Mouse (Mus musculus) neural tube, embryonic 15.5 days (tissue): ENCODE measurements around the gene Mta3. TPM values are rescaled to one million over a fixed set of nuclear protein-coding genes. Genes with fewer than 3 reads are reported as not detected.
"Not testable (repeated sequence)": the region's sequence is repeated elsewhere in the genome, so short reads cannot be mapped to it uniquely, and the experiment has no call there.

Experiments used
- ATAC-seq: fragments of 200-750 bp; cut with Nextera tagmentation; 2 replicates; pipeline ENCODE4 v1.8.0; 2017; ENCODE audit warnings: mild to moderate bottlenecking, moderate TSS enrichment, moderate library complexity; ENCODE audit not compliant: low FRiP score
- H3K27ac ChIP-seq: fragments of 300-500 bp; sonication (generic); replicated peaks from 2 replicates; pipeline ENCODE4 v1.5.1; 2015; ENCODE audit warnings: mild to moderate bottlenecking, inconsistent platforms
- H3K27me3 ChIP-seq: fragments of 300-500 bp; sonication (generic); replicated peaks from 2 replicates; pipeline ENCODE4 v1.6.1; 2015; ENCODE audit warnings: inconsistent platforms
- H3K36me3 ChIP-seq: fragments of 300-500 bp; sonication (generic); 2 replicates; pipeline ENCODE4 v1.6.1; 2015; ENCODE audit warnings: inconsistent platforms
- H3K4me1 ChIP-seq: fragments of 300-500 bp; sonication (generic); 2 replicates; pipeline ENCODE4 v1.6.1; 2015; ENCODE audit warnings: inconsistent platforms
- H3K4me2 ChIP-seq: fragments of 300-500 bp; sonication (generic); 2 replicates; pipeline ENCODE4 v1.6.1; 2015; ENCODE audit warnings: inconsistent platforms, mild to moderate bottlenecking, moderate library complexity
- H3K4me3 ChIP-seq: fragments of 300-500 bp; sonication (generic); replicated peaks from 2 replicates; pipeline ENCODE4 v1.5.1; 2015; ENCODE audit warnings: mild to moderate bottlenecking, inconsistent platforms
- H3K9ac ChIP-seq: fragments of 300-500 bp; sonication (generic); replicated peaks from 2 replicates; pipeline ENCODE4 v1.6.1; 2015; ENCODE audit warnings: mild to moderate bottlenecking, inconsistent platforms
- H3K9me3 ChIP-seq: fragments of 300-500 bp; sonication (generic); replicated peaks from 2 replicates; pipeline ENCODE4 v1.6.1; 2016; ENCODE audit warnings: inconsistent platforms
- WGBS: fragments of 180-500 bp; shearing (Covaris S2); methylation state at CpG from one replicate; pipeline ENCODE4 v1.1.7; 2015; ENCODE audit warnings: mixed read lengths; 5-methylcytosine and 5-hydroxymethylcytosine counted together
- polyA plus RNA-seq: library from polyadenylated mRNA; unstranded; fragments of >200 nt; fragmentation: Nextera tagmentation; extraction: Ambion mirVana; gene quantifications from 2 replicates; pipeline ENCODE4 v1.2.1, GENCODE M21; 2015

Mta3 gene
- polyA plus RNA-seq, 1 experiment from 2014 or later = 34.8 TPM

DNA sequence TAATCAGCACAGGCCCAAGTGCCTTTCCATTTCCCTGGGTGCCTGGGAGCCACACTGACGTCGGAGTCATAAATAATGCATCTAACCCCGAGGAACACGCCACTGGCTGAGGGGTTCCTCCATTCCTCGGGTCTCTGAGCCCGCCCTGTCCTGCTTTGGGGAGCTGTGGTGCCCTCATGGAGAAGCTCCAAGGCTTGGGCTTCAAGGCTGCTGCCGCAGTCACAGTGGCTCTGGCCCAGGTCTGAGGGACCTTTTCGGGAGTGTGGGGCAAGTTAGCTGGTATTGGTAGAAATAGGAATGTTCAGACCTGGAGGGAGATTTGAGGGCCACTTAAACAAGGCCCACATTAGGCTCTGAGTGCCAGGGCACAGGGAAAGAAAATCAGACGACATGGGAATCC, 12.0 kb upstream of the Mta3 start:
- Histone ChIP-seq H3K9ac (no peak overlapping the region), H3K4me1 (no peaks in the 10 kb centered on the region), H3K9me3 (no peaks in the 10 kb centered on the region), H3K27ac (no peak overlapping the region), H3K36me3 (no peaks in the 10 kb centered on the region), H3K4me3 (no peak overlapping the region), H3K27me3 (no peaks in the 10 kb centered on the region), H3K4me2 (no peak overlapping the region)
- no peak for ATAC-seq
- 71% methylated on average over 9 of the region's 9 CpGs for WGBS

DNA sequence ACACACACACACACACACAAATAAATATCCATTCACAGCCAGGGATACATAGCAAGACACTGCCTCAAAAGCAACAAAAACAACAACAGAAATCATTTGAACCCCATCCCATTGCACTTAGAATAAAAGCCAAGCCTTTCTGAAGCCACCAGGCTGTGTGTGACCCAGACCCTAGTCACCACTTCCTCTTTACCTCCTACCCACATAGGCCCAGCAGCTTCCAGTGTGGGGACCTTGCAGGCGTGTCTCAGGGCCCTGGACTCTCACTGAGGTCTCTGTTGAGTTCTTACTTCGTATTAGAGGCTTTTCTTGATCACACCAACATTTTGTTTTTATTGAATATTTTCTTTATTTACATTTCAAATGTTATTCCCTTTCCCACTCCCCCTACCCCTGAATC, 10.2 kb upstream of the Mta3 start:
- Histone ChIP-seq H3K27me3 (no peaks in the 10 kb centered on the region), H3K36me3 (no peaks in the 10 kb centered on the region), H3K9ac (no peak overlapping the region), H3K4me2 (no peak overlapping the region), H3K4me1 (no peaks in the 10 kb centered on the region), H3K27ac (no peak overlapping the region), H3K4me3 (no peak overlapping the region), H3K9me3 (no peaks in the 10 kb centered on the region)
- ATAC-seq = no peak
- 82% methylated on average over 2 of the region's 2 CpGs for WGBS

DNA sequence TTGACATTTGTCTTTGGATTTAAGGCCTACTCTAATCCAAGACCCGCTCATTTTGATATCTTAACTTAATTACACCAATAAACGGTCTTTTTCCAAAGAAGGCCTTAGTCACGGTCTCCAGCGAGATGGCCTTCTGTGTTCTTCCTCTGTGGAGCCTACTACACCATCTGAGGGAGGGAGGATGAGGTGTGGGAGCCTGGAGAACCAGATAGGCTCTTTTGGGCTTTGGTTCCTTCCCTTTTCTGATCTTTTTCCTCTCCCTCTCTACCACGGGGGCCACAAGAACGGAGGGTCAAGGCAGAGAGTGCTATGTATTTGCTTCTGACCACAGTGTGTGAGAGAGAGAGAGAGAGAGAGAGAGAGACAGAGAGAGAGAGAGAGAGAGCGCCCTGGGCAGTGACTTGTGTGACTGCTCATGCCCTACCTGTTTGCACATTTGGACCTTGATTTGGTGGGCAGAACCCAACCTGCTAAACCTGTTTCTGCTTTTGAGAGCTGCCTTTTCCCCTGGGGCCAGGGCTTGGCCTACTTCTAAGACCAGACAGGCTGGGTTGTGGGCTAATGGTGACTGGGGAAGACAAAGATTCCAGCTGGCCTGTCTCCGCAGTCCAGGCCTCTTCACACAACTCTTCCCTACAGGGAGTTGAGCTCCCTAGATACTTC, 6.8 kb upstream of the Mta3 start:
- WGBS = 88% methylated on average over 8 of the region's 8 CpGs
- H3K27ac ChIP-seq = no peak overlapping the region

DNA sequence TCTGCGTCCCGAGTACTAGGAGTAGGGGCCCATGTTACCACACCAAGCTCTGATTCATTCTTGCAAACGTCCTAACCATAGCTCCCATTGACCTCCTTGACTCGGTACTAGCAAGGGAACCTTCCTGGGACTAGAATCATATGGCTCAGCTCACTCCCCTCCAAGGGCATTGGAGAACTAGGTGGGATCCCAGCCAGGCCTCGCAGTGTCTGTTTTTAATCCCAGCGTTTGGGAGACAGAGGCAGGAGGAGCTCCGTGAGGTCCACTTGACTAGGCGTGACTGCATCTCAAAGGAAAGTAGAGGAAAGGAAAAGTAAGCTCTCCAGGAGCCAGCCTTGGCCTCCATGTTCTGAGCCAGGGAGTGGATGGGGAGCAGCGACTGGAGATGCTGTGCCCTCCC, 5.8 kb upstream of the Mta3 start:
- no peak overlapping the region for H3K9ac ChIP-seq
- H3K4me3 ChIP-seq = no peak overlapping the region
- no peak overlapping the region for H3K27ac ChIP-seq
- no peaks in the 10 kb centered on the region for H3K27me3 ChIP-seq
- H3K4me1 ChIP-seq = peaks cover 6% of the 10 kb centered on the region; the same call in 1 of the 2 replicates
- H3K9me3 ChIP-seq = no peaks in the 10 kb centered on the region
- ATAC-seq = no peak
- no peaks in the 10 kb centered on the region for H3K36me3 ChIP-seq
- H3K4me2 ChIP-seq = no peak overlapping the region
- 82% methylated on average over 9 of the region's 9 CpGs for WGBS

More for the DNA sequence above, 6.8 kb upstream of the Mta3 start:
- ATAC-seq = no peak
- Histone ChIP-seq H3K9me3 (no peaks in the 10 kb centered on the region), H3K36me3 (no peaks in the 10 kb centered on the region), H3K27me3 (no peaks in the 10 kb centered on the region), H3K4me3 (no peak overlapping the region), H3K4me2 (no peak overlapping the region), H3K9ac (no peak overlapping the region), H3K4me1 (no peaks in the 10 kb centered on the region)

DNA sequence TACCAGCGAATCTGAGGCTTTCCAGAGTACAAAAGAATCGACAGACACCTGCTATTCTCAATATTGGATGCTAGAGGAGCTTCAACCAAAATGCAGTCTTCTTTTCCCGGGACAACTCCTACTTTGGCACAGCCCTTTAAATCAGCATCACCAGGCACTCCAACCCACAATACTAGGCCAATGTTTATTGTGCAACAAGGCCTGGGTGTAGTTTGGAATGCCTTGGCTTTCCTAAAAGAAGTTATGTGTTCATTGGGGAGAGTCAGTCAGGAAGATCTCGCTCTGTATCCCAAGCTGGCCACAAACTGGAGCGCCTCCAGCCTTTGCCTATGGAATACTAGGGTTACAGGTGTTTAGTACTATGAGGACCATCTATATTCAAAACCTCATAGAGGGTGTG, 1.5 kb upstream of the Mta3 start:
- H3K9ac ChIP-seq = no peak overlapping the region
- peaks cover 28% of the 10 kb centered on the region for H3K4me1 ChIP-seq
- H3K27ac ChIP-seq = no peak overlapping the region
- ATAC-seq = no peak
- no peaks in the 10 kb centered on the region for H3K9me3 ChIP-seq
- 85% methylated on average over 5 of the region's 5 CpGs for WGBS
- H3K4me3 ChIP-seq = no peak overlapping the region
- H3K4me2 ChIP-seq = no peak overlapping the region
- no peaks in the 10 kb centered on the region for H3K27me3 ChIP-seq
- H3K36me3 ChIP-seq = no peaks in the 10 kb centered on the region

DNA sequence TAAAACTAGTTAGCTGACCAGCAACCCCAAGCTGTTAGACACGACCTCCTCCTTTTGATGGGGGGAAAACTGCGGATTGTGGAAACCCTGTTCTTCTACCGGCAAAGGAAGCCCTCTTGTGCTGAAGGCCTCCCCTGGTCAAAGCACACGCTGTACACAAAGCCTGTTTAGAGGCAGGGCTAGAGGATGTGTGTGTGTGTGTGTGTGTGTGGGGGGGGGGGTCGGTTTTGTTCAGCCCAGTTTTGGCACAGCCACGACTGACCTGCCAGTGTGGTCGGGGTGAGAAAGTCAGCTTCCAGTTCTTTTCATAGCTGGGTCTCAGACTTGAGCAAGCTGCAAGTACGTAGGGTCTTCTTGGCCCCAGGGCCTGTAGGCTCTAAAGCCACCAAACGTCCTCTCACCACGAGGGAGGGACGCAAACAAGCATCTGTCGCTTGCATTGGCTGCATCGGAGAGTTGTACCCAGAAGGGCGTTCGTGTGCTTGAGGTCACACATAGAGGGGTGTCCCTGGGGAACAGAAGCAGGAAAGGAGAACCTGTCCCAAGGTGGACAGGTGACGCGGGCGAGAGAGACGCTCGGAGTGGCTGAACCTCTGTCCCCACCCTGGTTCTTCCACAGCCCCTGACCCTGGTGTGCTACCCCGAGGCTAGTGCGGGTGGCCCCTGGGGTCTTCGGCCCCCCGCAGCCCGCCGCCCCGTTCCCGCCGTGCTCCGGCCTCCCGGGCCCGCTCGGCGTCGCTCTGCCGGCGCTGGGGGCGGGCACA, 429 bp upstream of the Mta3 start:
- H3K36me3 ChIP-seq = peaks cover 8% of the 10 kb centered on the region; the same call in 1 of the 2 replicates
- H3K4me3 ChIP-seq = peak overlapping the region; percentile 82
- peak overlapping the region; percentile 90 for H3K9ac ChIP-seq
- H3K4me2 ChIP-seq = peak overlapping the region; percentile 88
- H3K9me3 ChIP-seq = no peaks in the 10 kb centered on the region
- ATAC-seq = peak; percentile 79
- peak overlapping the region; percentile 91 for H3K27ac ChIP-seq
- 1% methylated on average over 24 of the region's 38 CpGs for WGBS
- H3K4me1 ChIP-seq = peaks cover 28% of the 10 kb centered on the region
- H3K27me3 ChIP-seq = no peaks in the 10 kb centered on the region

DNA sequence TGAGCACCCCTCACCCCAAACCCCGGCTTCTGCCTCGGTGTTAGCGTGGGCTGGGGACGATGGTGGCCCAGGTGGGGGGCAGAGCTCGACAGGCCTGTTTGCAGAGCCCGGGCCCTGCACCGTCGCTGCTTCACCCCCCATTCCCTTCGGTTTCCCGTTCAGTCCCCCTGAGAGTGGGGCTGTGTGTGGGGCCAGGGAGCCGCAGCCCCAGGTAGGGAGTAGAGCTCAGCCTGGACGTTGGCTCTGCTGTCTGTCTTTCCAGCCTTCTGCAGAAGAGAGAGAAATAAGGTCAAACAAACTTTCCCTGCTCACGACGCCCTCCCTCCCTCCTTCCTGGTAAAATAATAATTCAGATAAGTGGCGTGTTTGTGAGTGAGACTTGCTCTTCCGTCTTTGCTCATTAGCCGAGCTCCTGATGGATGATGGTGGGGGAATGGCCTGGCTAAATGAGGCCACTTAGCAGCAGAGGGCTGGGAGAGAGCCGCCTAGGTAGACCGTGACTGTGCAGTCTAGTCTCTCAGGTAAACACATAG, 697 bp downstream of the Mta3 start:
- peak overlapping the region; percentile 91 for H3K27ac ChIP-seq
- no peaks in the 10 kb centered on the region for H3K27me3 ChIP-seq
- peak; percentile 71 for ATAC-seq
- peaks cover 12% of the 10 kb centered on the region; the same call in 1 of the 2 replicates for H3K36me3 ChIP-seq
- peak overlapping the region; percentile 88 for H3K4me2 ChIP-seq
- peaks cover 28% of the 10 kb centered on the region for H3K4me1 ChIP-seq
- H3K9ac ChIP-seq = peak overlapping the region; percentile 90
- H3K4me3 ChIP-seq = peak overlapping the region; percentile 82
- 2% methylated on average over 19 of the region's 19 CpGs for WGBS
- H3K9me3 ChIP-seq = no peaks in the 10 kb centered on the region

DNA sequence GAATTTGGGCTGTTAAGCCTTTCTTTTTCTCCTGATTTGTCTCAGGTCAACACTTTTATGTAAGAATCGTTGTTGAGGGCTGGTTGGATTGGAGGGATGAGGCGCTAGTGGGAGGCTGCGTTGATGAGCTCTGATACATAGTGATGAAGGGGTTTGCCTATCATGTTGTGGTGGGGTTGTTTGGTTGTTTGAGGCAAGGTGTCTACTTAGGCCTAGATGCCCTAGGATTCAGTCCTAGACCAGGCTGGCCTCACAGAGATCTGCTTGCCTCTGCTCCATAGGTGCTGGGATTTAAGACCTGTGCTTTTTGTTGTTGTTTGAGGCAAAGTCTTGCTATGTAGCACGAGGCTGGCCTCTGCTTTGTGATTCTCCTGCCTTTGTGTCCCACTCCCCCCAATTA, 1.4 kb downstream of the Mta3 start:
- Histone ChIP-seq H3K9me3 (no peaks in the 10 kb centered on the region), H3K36me3 (peaks cover 15% of the 10 kb centered on the region; the same call in 1 of the 2 replicates), H3K27ac (peak overlapping the region; percentile 91; the same call in 1 of the 2 replicates), H3K4me3 (peak overlapping the region; percentile 82), H3K4me2 (peak overlapping the region; percentile 88), H3K4me1 (peaks cover 28% of the 10 kb centered on the region), H3K27me3 (no peaks in the 10 kb centered on the region), H3K9ac (no peak overlapping the region)
- no peak for ATAC-seq
- WGBS = 71% methylated on average over 4 of the region's 4 CpGs

DNA sequence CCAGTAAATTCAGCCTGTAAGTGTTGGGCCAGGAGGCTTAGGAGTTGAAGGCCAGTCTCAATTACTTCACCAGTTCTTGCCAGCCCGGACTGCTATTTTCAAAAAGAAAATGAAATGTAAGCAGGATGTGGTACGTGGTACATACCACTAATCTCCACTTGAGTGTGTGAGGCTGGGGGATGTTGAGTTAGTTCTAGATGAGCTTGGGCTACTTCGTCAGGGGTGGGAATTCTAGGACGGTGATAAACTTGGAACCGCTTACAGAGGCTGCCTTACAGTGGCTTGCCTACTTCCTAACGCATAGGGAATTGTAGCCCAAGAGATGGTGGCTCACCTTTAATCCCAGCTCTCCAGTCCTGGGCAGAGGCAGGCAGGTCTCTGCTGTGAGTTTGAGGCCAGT, 1.9 kb downstream of the Mta3 start:
- H3K27ac ChIP-seq = no peak overlapping the region
- H3K36me3 ChIP-seq = peaks cover 15% of the 10 kb centered on the region; the same call in 1 of the 2 replicates
- ATAC-seq = no peak
- H3K27me3 ChIP-seq = no peaks in the 10 kb centered on the region
- 91% methylated on average over 6 of the region's 6 CpGs for WGBS
- peaks cover 28% of the 10 kb centered on the region for H3K4me1 ChIP-seq
- peak overlapping the region; percentile 88 for H3K4me2 ChIP-seq
- no peaks in the 10 kb centered on the region for H3K9me3 ChIP-seq
- no peak overlapping the region for H3K4me3 ChIP-seq
- no peak overlapping the region for H3K9ac ChIP-seq

DNA sequence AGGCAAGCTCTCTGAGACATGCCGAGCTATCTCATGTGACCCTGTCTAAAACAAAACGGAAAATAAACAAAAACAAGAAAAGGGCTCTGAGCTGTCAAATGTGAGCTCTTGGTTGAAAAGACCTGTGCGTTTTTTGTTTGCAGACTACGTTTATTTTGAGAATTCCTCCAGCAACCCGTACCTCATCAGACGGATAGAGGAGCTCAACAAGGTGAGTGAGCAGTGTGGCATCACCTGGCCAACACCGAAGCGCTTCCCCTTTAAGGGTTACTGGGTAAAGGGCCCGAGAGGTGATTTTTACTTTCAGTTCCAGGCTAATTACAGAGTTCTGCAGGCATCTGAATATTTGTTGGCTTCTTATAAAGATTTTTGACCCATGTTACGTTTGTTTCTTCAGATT, 2.3 kb downstream of the Mta3 start:
- Histone ChIP-seq H3K27me3 (no peaks in the 10 kb centered on the region), H3K9ac (no peak overlapping the region), H3K27ac (no peak overlapping the region), H3K4me1 (peaks cover 28% of the 10 kb centered on the region), H3K4me2 (no peak overlapping the region), H3K36me3 (peaks cover 15% of the 10 kb centered on the region; the same call in 1 of the 2 replicates), H3K4me3 (no peak overlapping the region), H3K9me3 (no peaks in the 10 kb centered on the region)
- ATAC-seq = no peak
- WGBS = 90% methylated on average over 10 of the region's 10 CpGs

DNA sequence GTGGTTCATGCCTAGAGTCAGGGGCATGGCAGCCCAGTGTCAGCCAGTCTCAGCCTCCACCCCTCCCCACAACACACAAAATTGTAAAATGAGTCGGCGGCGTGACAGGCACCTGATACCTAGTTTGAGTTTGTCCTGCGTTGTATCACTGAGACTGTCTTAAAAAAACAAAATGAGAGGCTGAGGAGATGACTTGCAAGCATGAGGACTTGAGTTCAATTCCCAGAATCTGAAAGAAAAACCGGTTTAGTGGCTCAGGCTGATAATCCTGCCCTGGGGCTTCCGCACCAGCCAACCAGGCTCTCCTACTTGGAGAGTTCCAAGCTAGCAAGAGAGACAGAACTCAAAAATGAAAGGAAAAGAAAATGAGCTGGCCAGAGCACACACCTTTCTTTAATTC, 2.9 kb downstream of the Mta3 start:
- no peak overlapping the region for H3K9ac ChIP-seq
- WGBS = 95% methylated on average over 6 of the region's 6 CpGs
- no peaks in the 10 kb centered on the region for H3K27me3 ChIP-seq
- peaks cover 15% of the 10 kb centered on the region; the same call in 1 of the 2 replicates for H3K36me3 ChIP-seq
- H3K4me3 ChIP-seq = no peak overlapping the region
- peaks cover 28% of the 10 kb centered on the region for H3K4me1 ChIP-seq
- H3K4me2 ChIP-seq = no peak overlapping the region
- no peaks in the 10 kb centered on the region for H3K9me3 ChIP-seq
- no peak for ATAC-seq
- H3K27ac ChIP-seq = no peak overlapping the region

DNA sequence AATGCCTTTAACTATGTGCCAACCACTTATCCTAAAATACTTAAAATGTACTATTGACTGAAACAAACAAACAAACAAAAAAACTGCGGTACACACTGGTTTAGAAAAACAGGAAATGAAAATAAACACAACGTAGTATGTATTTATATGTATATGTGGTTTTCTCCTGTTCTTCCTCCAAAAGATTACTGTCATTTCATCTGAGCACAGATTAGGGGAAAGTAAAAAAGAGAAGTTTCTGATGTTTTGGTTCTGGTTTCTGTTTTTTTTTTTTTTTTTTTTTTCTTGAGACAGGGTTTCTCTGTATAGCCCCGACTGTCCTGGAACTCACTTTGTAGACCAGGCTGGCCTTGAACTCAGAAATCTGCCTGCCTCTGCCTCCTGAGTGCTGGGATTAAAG, 3.6 kb downstream of the Mta3 start:
- not testable (repeated sequence) for H3K4me3 ChIP-seq, H3K9me3 ChIP-seq, ATAC-seq, H3K4me2 ChIP-seq, H3K9ac ChIP-seq, H3K27me3 ChIP-seq, H3K27ac ChIP-seq
- H3K36me3 ChIP-seq = peaks cover 15% of the 10 kb centered on the region; the same call in 1 of the 2 replicates
- H3K4me1 ChIP-seq = peaks cover 27% of the 10 kb centered on the region
- 91% methylated on average over 3 of the region's 3 CpGs for WGBS
